Mouse (Mus musculus) liver, embryonic 13.5 days (tissue): ENCODE data around the gene Wdr59. TPM values are rescaled to one million over a fixed set of nuclear protein-coding genes. Genes with fewer than 3 reads are reported as not detected.
"Not testable (repeated sequence)": the region's sequence is repeated elsewhere in the genome, so short reads cannot be mapped to it uniquely, and the experiment has no call there.

Experiments
- ATAC-seq: fragments of 200-750 bp; cut with Nextera tagmentation; 2 replicates; pipeline ENCODE4 v1.8.0; 2017; ENCODE audit warnings: low read depth, mild to moderate bottlenecking, moderate number of reproducible peaks, moderate library complexity
- DNase-seq: peaks from one replicate; pipeline ENCODE4 v3.0.0; 2022
- H3K27ac ChIP-seq: fragments of 300-500 bp; sonication (generic); 2 replicates; pipeline ENCODE4 v1.5.1; 2015; ENCODE audit warnings: moderate library complexity, mild to moderate bottlenecking, inconsistent platforms
- H3K27me3 ChIP-seq: fragments of 300-500 bp; sonication (generic); 2 replicates; pipeline ENCODE4 v1.6.1; 2015; ENCODE audit warnings: mild to moderate bottlenecking, inconsistent platforms
- H3K36me3 ChIP-seq: fragments of 300-500 bp; sonication (generic); 2 replicates; pipeline ENCODE4 v1.6.1; 2015; ENCODE audit warnings: mild to moderate bottlenecking, inconsistent platforms
- H3K4me1 ChIP-seq: fragments of 300-500 bp; sonication (generic); replicated peaks from 2 replicates; pipeline ENCODE4 v1.6.1; 2015; ENCODE audit warnings: inconsistent platforms
- H3K4me2 ChIP-seq: fragments of 300-500 bp; sonication (generic); 2 replicates; pipeline ENCODE4 v1.6.1; 2015; ENCODE audit warnings: inconsistent platforms, mild to moderate bottlenecking, moderate library complexity
- H3K4me3 ChIP-seq: fragments of 300-500 bp; sonication (generic); replicated peaks from 2 replicates; pipeline ENCODE4 v1.5.1; 2015; ENCODE audit warnings: mild to moderate bottlenecking, inconsistent platforms
- H3K9ac ChIP-seq: fragments of 300-500 bp; sonication (generic); 2 replicates; pipeline ENCODE4 v1.6.1; 2015; ENCODE audit warnings: mild to moderate bottlenecking, inconsistent platforms
- H3K9me3 ChIP-seq: fragments of 300-500 bp; sonication (generic); replicated peaks from 2 replicates; pipeline ENCODE4 v1.6.1; 2016; ENCODE audit warnings: inconsistent platforms
- WGBS: fragments of 180-500 bp; shearing (Covaris S2); methylation state at CpG from one replicate; pipeline ENCODE4 v1.1.7; 2015; ENCODE audit not compliant: insufficient replicate concordance; 5-methylcytosine and 5-hydroxymethylcytosine counted together
- polyA plus RNA-seq: library from polyadenylated mRNA; unstranded; fragments of >200 nt; fragmentation: Nextera tagmentation; extraction: Ambion mirVana; gene quantifications from 2 replicates; pipeline ENCODE4 v1.2.1, GENCODE M21; 2015

Wdr59 gene
- polyA plus RNA-seq, 1 experiment from 2014 or later: 1.8 TPM

DNA sequence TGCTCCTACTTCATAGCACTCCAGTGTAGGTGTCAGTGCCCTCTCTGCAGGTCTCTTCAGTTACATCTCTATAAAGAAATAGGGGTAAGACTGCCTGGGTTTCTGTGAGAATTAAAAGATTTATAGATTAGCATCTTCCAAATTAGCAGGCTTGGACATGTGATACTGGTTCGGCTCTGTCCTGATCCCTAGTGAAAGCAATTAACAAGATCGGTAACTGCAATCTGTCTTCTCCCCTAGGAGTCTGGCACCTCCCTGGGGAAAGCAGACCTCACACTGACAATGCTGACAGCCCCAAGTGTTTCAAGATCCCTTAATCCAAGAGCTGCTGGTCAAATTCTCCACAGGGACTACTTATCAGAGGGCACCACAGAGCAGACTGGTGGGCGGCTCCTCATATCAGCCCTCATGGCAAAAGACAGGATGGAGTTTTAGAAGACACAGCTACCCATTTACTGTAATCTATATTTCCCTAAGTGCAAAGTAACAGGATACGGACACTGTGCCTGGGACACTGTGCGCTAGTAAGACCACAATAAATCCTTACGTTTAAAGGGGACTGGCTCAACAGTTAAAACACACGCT is 5.3 kb downstream of the Wdr59 start:
- Histone ChIP-seq H3K4me1 (peaks cover 36% of the 10 kb centered on the region), H3K27me3 (no peaks in the 10 kb centered on the region), H3K36me3 (peaks cover 5% of the 10 kb centered on the region), H3K9ac (no peak overlapping the region; the same call in 1 of the 2 replicates), H3K27ac (peak overlapping the region; percentile 69), H3K4me3 (no peak overlapping the region), H3K9me3 (peaks cover 4% of the 10 kb centered on the region; the same call in 1 of the 2 replicates), H3K4me2 (peak overlapping the region; percentile 13; the same call in 1 of the 2 replicates)
- ATAC-seq: peak; percentile 90
- peak; percentile 49 for DNase-seq
- 59% methylated on average over 7 of the region's 7 CpGs for WGBS

DNA sequence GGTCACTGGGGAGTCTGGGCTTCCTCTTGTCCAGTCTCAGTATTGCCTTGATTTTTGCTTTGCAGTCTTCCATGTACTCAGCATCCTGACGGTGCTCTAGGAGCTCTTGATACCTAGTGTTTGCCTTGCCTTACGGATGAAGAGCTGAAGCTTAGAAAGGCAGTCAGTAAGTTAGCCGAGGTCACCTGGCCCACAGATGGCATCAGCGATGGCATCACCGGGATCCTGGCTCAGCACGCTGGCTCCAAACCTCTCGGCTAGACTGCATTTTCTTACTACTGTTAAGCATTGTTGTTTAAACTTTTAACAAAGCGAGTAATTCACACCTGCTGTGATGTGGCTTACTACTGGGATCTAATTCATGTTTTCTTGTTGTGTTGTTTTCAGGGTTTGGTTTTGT is 8.4 kb downstream of the Wdr59 start:
- WGBS: 75% methylated on average over 8 of the region's 8 CpGs
- no peak for ATAC-seq
- H3K27ac ChIP-seq: no peak overlapping the region

DNA sequence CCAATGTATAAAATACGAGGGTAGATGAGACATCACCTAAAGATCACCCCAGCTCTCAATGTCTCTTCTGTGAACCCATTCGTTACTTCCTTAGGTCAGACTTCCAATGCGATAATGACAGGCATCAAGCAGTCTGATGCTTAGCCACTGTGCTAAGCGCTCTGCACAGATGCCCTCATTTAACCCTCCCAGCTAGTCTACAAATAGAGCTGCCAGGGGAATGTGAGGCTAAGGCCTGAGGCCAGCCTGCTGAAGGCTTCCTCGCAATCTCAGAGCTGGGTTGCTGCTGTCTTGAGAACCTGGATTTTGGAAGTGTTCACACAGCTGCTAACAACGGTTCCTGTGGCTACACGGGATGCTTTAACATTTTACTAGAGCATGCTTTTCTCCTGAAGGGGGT is 9.0 kb downstream of the Wdr59 start:
- no peak overlapping the region for H3K4me2 ChIP-seq
- no peak overlapping the region for H3K4me3 ChIP-seq
- ATAC-seq (no peak), DNase-seq (no peak)
- H3K36me3 ChIP-seq: peaks cover 5% of the 10 kb centered on the region
- H3K9me3 ChIP-seq: peaks cover 4% of the 10 kb centered on the region; the same call in 1 of the 2 replicates
- no peak overlapping the region for H3K9ac ChIP-seq
- H3K27ac ChIP-seq: no peak overlapping the region
- 77% methylated on average over 7 of the region's 7 CpGs for WGBS
- no peaks in the 10 kb centered on the region for H3K27me3 ChIP-seq
- H3K4me1 ChIP-seq: peaks cover 56% of the 10 kb centered on the region

More for the DNA sequence above, 8.4 kb downstream of the Wdr59 start:
- Histone ChIP-seq H3K4me3 (no peak overlapping the region), H3K9ac (no peak overlapping the region), H3K9me3 (peaks cover 4% of the 10 kb centered on the region; the same call in 1 of the 2 replicates), H3K4me2 (no peak overlapping the region), H3K4me1 (peaks cover 55% of the 10 kb centered on the region), H3K27me3 (no peaks in the 10 kb centered on the region), H3K36me3 (peaks cover 5% of the 10 kb centered on the region)
- no peak for DNase-seq

DNA sequence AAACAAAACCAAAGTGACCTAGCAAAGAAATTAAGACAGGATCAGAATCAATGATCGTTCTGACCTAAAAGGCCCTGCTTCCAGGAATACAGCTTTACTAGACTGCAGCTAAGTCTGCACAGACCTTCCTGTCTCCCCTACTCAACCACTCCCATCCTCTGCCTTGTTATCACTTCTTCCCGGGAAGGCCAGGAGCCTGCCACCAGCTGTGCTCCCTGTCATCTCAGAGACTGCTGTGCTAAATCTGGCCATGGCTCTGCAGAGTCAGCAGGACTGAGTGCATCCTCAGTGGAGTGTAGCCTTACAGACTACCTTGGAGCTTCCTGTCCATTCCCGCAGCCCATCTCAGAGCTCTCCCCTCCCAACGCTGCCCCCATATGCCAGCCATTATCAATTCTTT is 11.5 kb downstream of the Wdr59 start:
- H3K4me2 ChIP-seq: no peak overlapping the region
- ATAC-seq: peak; percentile 53

DNA sequence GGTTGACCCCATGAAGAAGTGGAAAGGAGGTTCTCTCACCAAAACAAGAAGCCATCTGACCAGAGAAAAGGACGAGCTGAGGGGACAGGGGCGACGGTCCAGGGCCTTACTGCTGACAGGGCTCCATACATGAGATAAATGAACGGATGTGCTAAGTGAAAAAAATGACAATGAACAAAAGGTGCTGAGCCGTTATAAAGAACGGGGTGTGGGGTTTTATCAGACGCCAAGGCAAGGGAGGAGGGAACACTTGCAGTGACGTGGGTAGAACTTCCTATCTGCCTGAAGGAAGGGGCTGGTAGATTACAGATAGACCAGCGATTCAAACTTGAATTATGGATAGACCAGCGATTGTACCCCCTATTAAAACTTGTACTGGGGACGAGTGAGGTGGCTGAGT is 12.6 kb downstream of the Wdr59 start:
- Histone ChIP-seq H3K4me3 (peak overlapping the region; percentile 25; the same call in 1 of the 2 replicates), H3K36me3 (no peaks in the 10 kb centered on the region), H3K9me3 (no peaks in the 10 kb centered on the region), H3K27ac (peak overlapping the region; percentile 76), H3K4me2 (peak overlapping the region; percentile 56), H3K27me3 (no peaks in the 10 kb centered on the region), H3K4me1 (peaks cover 35% of the 10 kb centered on the region), H3K9ac (peak overlapping the region; percentile 47; the same call in 1 of the 2 replicates)
- DNase-seq (peak; percentile 43), ATAC-seq (peak; percentile 88)
- 15% methylated on average over 11 of the region's 11 CpGs for WGBS

More for the DNA sequence above, 11.5 kb downstream of the Wdr59 start:
- H3K9ac ChIP-seq: no peak overlapping the region
- H3K27ac ChIP-seq: peak overlapping the region; percentile 51; the same call in 1 of the 2 replicates
- peak; percentile 19 for DNase-seq
- H3K36me3 ChIP-seq: peaks cover under 1% of the 10 kb centered on the region; the same call in 1 of the 2 replicates
- H3K9me3 ChIP-seq: 0 out of 2 replicates have a peak, but pooled peaks cover under 1% of the 10 kb centered on the region
- H3K4me3 ChIP-seq: no peak overlapping the region
- H3K27me3 ChIP-seq: no peaks in the 10 kb centered on the region
- peaks cover 41% of the 10 kb centered on the region for H3K4me1 ChIP-seq
- WGBS: 31% methylated on average over 4 of the region's 4 CpGs

DNA sequence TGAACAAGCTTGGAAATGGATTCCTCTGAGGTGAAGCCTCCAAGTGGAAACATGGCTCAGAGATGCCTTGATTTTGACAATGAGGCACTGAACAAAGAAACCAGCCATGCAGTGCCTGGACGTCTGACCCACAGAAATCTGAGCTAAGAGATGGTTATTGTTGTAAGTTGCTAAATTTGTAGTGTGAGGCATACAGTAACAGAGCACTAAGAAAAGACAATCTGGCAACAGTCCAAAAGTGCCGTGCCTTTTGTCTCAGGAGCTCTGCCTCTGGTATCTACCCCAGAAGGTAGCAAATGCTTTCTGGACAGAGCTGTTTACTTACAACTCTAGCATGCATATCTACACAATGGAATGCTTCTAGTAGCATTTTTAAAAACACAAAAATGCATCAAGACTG is 13.3 kb downstream of the Wdr59 start:
- Histone ChIP-seq H3K9me3 (no peaks in the 10 kb centered on the region), H3K4me3 (no peak overlapping the region), H3K4me1 (peaks cover 35% of the 10 kb centered on the region), H3K4me2 (peak overlapping the region; percentile 56; the same call in 1 of the 2 replicates), H3K36me3 (no peaks in the 10 kb centered on the region), H3K27ac (peak overlapping the region; percentile 76), H3K27me3 (no peaks in the 10 kb centered on the region), H3K9ac (no peak overlapping the region)
- ATAC-seq (no peak), DNase-seq (no peak)
- WGBS: 36% methylated on average over 2 of the region's 2 CpGs

DNA sequence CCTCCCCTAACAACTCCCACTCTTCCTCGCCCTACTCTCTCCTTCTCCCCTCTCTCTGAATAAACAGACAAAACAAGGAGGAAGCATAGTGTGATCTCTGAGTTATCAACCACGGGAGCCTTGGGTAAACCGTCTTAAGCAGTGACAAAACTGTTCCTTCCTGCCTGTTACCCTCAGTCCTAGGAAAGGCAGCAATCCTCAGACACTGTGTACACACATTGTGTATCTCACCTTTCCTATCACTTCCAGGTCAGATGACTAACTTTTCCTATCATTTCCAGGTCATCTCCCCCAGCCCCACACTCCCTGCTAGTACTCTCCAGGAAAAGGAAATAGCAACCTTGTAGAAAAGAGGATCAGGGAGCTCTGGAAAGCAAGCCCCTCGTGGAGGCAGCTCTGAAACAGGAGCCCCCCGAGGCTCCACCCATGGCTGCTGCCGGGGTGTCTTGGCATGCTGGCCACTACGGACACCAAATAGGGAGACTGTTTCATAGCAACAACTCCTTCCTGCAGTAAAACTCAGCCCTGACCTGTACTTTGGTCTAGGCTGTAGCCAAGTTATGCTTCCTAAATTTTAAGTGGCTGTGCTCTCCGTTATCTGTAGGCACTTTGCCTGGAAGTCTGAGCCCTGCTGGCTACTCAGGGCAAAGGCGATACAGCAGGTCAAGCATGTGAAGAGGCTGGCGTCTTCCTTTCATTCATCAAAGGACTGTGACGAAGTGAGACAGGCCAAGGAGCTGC is 20.0 kb downstream of the Wdr59 start:
- Histone ChIP-seq H3K36me3 (peaks cover 23% of the 10 kb centered on the region), H3K27ac (peak overlapping the region; percentile 29; the same call in 1 of the 2 replicates), H3K27me3 (no peaks in the 10 kb centered on the region), H3K9me3 (no peaks in the 10 kb centered on the region), H3K4me3 (no peak overlapping the region), H3K4me2 (no peak overlapping the region), H3K4me1 (peaks cover 4% of the 10 kb centered on the region; the same call in 1 of the 2 replicates), H3K9ac (no peak overlapping the region)
- ATAC-seq: no peak
- no peak for DNase-seq
- WGBS: 59% methylated on average over 11 of the region's 11 CpGs

DNA sequence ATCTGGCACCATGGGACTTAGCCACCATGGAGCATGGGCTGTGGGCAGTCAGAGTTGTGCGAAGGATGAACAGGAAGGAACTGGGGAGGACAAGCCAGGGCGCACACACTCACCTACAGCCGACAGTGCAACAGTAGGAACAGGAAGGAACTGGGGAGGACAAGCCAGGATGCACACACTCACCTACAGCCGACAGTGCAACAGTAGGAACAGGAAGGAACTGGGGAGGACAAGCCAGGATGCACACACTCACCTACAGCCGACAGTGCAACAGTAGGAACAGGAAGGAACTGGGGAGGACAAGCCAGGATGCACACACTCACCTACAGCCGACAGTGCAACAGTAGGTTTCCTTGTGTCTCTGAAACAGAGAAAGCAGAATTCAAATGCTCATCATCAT is 23.6 kb downstream of the Wdr59 start:
- DNase-seq, H3K4me2 ChIP-seq, H3K4me3 ChIP-seq, H3K4me1 ChIP-seq, H3K9ac ChIP-seq, ATAC-seq, H3K9me3 ChIP-seq, H3K27ac ChIP-seq, H3K27me3 ChIP-seq: not testable (repeated sequence)
- H3K36me3 ChIP-seq: peaks cover 29% of the 10 kb centered on the region
- 46% methylated on average over 6 of the region's 6 CpGs for WGBS

DNA sequence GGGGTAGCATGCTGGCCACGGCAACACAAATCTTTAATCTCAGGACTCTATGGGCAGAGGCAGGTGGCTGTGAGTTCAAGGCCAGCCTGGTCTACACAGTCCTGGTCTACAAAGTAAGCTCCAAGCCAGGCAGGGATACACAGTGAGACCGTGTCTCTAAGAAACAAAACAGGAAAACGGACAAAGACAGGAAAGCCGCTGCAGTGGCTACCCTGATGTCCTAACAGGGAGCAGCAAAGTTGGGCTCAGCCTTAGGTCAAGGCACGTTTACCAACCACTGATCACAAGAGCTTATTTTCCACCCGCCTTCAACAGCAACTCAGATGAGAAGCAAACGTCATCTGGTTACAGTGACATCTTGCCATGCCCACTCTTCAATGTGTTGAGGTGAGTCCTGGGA is 25.6 kb downstream of the Wdr59 start:
- Histone ChIP-seq H3K4me2 (no peak overlapping the region), H3K27me3 (no peaks in the 10 kb centered on the region), H3K4me3 (no peak overlapping the region), H3K9me3 (no peaks in the 10 kb centered on the region), H3K4me1 (no peaks in the 10 kb centered on the region), H3K9ac (no peak overlapping the region), H3K36me3 (peaks cover 26% of the 10 kb centered on the region), H3K27ac (no peak overlapping the region)
- ATAC-seq (no peak), DNase-seq (no peak)
- WGBS: 66% methylated on average over 7 of the region's 7 CpGs

DNA sequence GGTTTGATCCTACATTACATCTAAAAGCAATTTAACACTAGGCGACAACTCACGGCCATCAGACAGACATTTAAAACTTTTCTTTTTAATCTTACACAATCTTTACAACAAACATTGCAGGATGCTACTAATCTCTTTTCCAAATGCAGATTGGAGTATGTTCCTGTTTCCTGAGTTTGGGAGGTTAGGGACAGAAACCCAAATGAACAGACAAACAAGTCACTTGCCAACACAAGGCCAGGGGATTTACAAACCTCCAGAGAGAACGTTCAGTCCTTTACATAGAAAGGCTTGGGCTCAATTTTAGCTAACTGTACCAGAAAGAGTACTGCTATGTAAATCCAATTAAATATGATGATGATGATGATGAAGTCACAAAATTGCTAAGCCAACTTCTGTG is 28.7 kb downstream of the Wdr59 start:
- Histone ChIP-seq H3K27ac (no peak overlapping the region), H3K4me3 (no peak overlapping the region), H3K9ac (no peak overlapping the region), H3K4me2 (no peak overlapping the region), H3K36me3 (peaks cover 21% of the 10 kb centered on the region), H3K4me1 (no peaks in the 10 kb centered on the region), H3K9me3 (no peaks in the 10 kb centered on the region), H3K27me3 (no peaks in the 10 kb centered on the region)
- 83% methylated on average over 3 of the region's 3 CpGs for WGBS
- no peak for ATAC-seq
- no peak for DNase-seq

DNA sequence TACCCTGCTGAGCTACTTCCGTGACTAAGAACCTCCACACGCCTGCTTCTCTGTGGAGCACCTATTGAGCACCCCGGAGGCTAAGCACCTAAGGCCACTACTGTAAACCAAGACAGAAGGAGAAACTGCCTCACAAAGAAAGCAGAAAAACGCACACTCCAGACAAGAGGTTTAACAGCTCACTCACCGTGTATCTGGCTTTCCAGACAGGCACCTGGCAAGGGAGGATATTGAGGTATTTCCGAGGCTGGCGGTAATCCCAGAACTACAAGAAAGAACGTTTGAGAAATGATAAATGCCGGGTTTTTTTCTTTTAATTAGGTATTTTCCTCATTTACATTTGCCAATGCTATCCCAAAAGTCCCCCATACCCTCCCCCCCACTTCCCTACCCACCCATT is 29.4 kb downstream of the Wdr59 start:
- Histone ChIP-seq H3K36me3 (peaks cover 15% of the 10 kb centered on the region), H3K27me3 (no peaks in the 10 kb centered on the region), H3K4me3 (no peak overlapping the region), H3K9ac (no peak overlapping the region), H3K9me3 (no peaks in the 10 kb centered on the region), H3K4me2 (no peak overlapping the region), H3K27ac (no peak overlapping the region), H3K4me1 (no peaks in the 10 kb centered on the region)
- WGBS: 80% methylated on average over 9 of the region's 9 CpGs
- no peak for ATAC-seq
- DNase-seq: no peak
